Mouse (Mus musculus) hematopoietic stem cell, adult 5-6 weeks (primary cell): ENCODE data around the gene Apbb1. TPM values are rescaled to one million over a fixed set of nuclear protein-coding genes. Genes with fewer than 3 reads are reported as not detected.

Source experiments
- ATAC-seq, 2 experiments: fragments of 125-278 bp in 1 of 2; replicated peaks in 1 of 2; 2 replicates each; pipeline ENCODE4 v1.8.0; 2016 to 2017; ENCODE audit warnings: inconsistent platforms in 2 of 2, mild to moderate bottlenecking in 2 of 2, moderate number of reproducible peaks in 2 of 2, low read depth in 1 of 2, moderate TSS enrichment in 1 of 2; ENCODE audit not compliant: low FRiP score in 2 of 2, poor library complexity in 2 of 2, severe bottlenecking in 2 of 2, insufficient read depth in 1 of 2, low TSS enrichment in 1 of 2
- total RNA-seq: library from RNA; stranded (forward); fragments of 172-1452, 232-1000 nt; gene quantifications from 2 replicates; pipeline ENCODE4 v1.2.3, GENCODE M21; 2017

The Apbb1 gene
- total RNA-seq, 1 experiment from 2014 or later: 9.5 TPM

- ATAC-seq: no peak
Observed at GRCm38 (mm10) chr7:105553456-105554211, 27.8 kb downstream of the Apbb1 start.

- ATAC-seq: no peak
Observed at GRCm38 (mm10) chr7:105549035-105549434, 32.4 kb downstream of the Apbb1 start.

- no peak for ATAC-seq
Observed at GRCm38 (mm10) chr7:105547970-105548369, 33.5 kb downstream of the Apbb1 start.

GRCm38 (mm10) chr7:105545986-105546385 lies 35.5 kb downstream of the Apbb1 start:
- no peak for ATAC-seq

GRCm38 (mm10) chr7:105534162-105534561 lies 47.3 kb downstream of the Apbb1 start:
- ATAC-seq: no peak

GRCm38 (mm10) chr7:105528094-105528493 lies 53.4 kb downstream of the Apbb1 start:
- ATAC-seq: no peak

GRCm38 (mm10) chr7:105527306-105527937 lies 54.0 kb downstream of the Apbb1 start:
- 0 out of 4 replicates have a peak, but pooled peaks of 1 of the 2 experiments have one; percentile 58 for ATAC-seq

- ATAC-seq: no peak
Observed at GRCm38 (mm10) chr7:105524222-105524621, 57.2 kb downstream of the Apbb1 start.

GRCm38 (mm10) chr7:105520201-105520600 lies 61.3 kb downstream of the Apbb1 start:
- ATAC-seq: no peak

GRCm38 (mm10) chr7:105519771-105520170 lies 61.7 kb downstream of the Apbb1 start:
- ATAC-seq: no peak

GRCm38 (mm10) chr7:105519336-105519735 lies 62.1 kb downstream of the Apbb1 start:
- ATAC-seq: no peak

GRCm38 (mm10) chr7:105516669-105517360 lies 64.6 kb downstream of the Apbb1 start:
- ATAC-seq: no peak

- ATAC-seq: peak; percentile 81 to 90
Observed at GRCm38 (mm10) chr7:105515178-105515577, 66.3 kb downstream of the Apbb1 start.

- no peak for ATAC-seq
Observed at GRCm38 (mm10) chr7:105514561-105514960, 66.9 kb downstream of the Apbb1 start.

- ATAC-seq: no peak
Observed at GRCm38 (mm10) chr7:105513845-105514291, 67.6 kb downstream of the Apbb1 start.

- no peak for ATAC-seq
Observed at GRCm38 (mm10) chr7:105510143-105510542, 71.3 kb downstream of the Apbb1 start.
